Mouse (Mus musculus): ENCODE results near the gene A030005K14Rik. TPM values are rescaled to one million over a fixed set of nuclear protein-coding genes. Genes with fewer than 3 reads are reported as not detected.

A030005K14Rik gene
- polyA plus RNA-seq, 1 experiment from 2014 or later: not detected

GRCm38 (mm10) chr1:83042380-83042779, 16.8 kb downstream of the A030005K14Rik start, which contains the start of gene Krtap28-10:
Gene Krtap28-10 (minus strand): TSS chr1:83042480.
- no peak within 1 kb of the TSS for H3K9ac ChIP-seq (replicated peaks; ENCODE audit: low read depth)
- no peak within 1 kb of the TSS for H3K4me2 ChIP-seq (replicated peaks; ENCODE audit: low read depth, low read length)
- WGBS: 88% methylated on average over 2 of the region's 2 CpGs
- no peaks in the 10 kb centered on the region for H3K9me3 ChIP-seq (ENCODE audit: low read length)
- no peak within 1 kb of the TSS for H3K4me3 ChIP-seq (ENCODE audit: low read depth, low read length)
- H3K27ac ChIP-seq (ENCODE audit: low read length): no peak within 1 kb of the TSS
- H3K36me3 ChIP-seq (ENCODE audit: insufficient read depth, low read length): no peaks in the 10 kb centered on the region
- ATAC-seq (no peak), DNase-seq (ENCODE audit: low spot score) (no peak)
- TF ChIP-seq EP300 (IDR thresholded peaks at IDR 0.05): no peak
- TF ChIP-seq CTCF (IDR thresholded peaks at IDR 0.05): no peak
- H3K4me1 ChIP-seq (ENCODE audit: insufficient read depth, low read depth, low read length): no peaks in the 10 kb centered on the region
- no peaks in the 10 kb centered on the region for H3K27me3 ChIP-seq (replicated peaks; ENCODE audit: insufficient read depth, low read length)

- Histone ChIP-seq H3K9ac (replicated peaks; ENCODE audit: low read depth) (no peak overlapping the region), H3K27me3 (replicated peaks; ENCODE audit: insufficient read depth, low read length) (no peaks in the 10 kb centered on the region), H3K4me1 (ENCODE audit: insufficient read depth, low read depth, low read length) (no peaks in the 10 kb centered on the region), H3K9me3 (ENCODE audit: low read length) (no peaks in the 10 kb centered on the region), H3K4me2 (replicated peaks; ENCODE audit: low read depth, low read length) (no peak overlapping the region), H3K27ac (ENCODE audit: low read length) (no peak overlapping the region), H3K4me3 (ENCODE audit: low read depth, low read length) (no peak overlapping the region), H3K36me3 (ENCODE audit: insufficient read depth, low read length) (no peaks in the 10 kb centered on the region)
- 52% methylated on average over 4 of the region's 4 CpGs for WGBS
- DNase-seq (ENCODE audit: low spot score): peak; percentile 47
- TF ChIP-seq EP300 (IDR thresholded peaks at IDR 0.05) (peak; percentile 22; the same call in 1 of the 2 replicates), CTCF (IDR thresholded peaks at IDR 0.05) (no peak)
- ATAC-seq: peak; percentile 68
Observed at GRCm38 (mm10) chr1:83039080-83039479, 20.1 kb downstream of the A030005K14Rik start.

- ATAC-seq: peak; percentile 89
- Histone ChIP-seq H3K4me1 (ENCODE audit: insufficient read depth, low read depth, low read length) (no peaks in the 10 kb centered on the region), H3K4me2 (replicated peaks; ENCODE audit: low read depth, low read length) (peak within 1 kb of the TSS; percentile 75), H3K9ac (replicated peaks; ENCODE audit: low read depth) (peak within 1 kb of the TSS; percentile 34), H3K9me3 (ENCODE audit: low read length) (no peaks in the 10 kb centered on the region), H3K4me3 (ENCODE audit: low read depth, low read length) (peak within 1 kb of the TSS; percentile 60), H3K27me3 (replicated peaks; ENCODE audit: insufficient read depth, low read length) (no peaks in the 10 kb centered on the region), H3K36me3 (ENCODE audit: insufficient read depth, low read length) (no peaks in the 10 kb centered on the region), H3K27ac (ENCODE audit: low read length) (peak within 1 kb of the TSS; percentile 66)
- TF ChIP-seq EP300 (IDR thresholded peaks at IDR 0.05) (no peak), CTCF (IDR thresholded peaks at IDR 0.05) (no peak)
- peak; percentile 64 for DNase-seq (ENCODE audit: low spot score)
- under 1% methylated on average over 25 of the region's 25 CpGs for WGBS
Observed at GRCm38 (mm10) chr1:83038109-83038672, 21.0 kb downstream of the A030005K14Rik start, which contains the start of gene Slc19a3. Gene Slc19a3 (minus strand): TSS chr1:83038448.

GRCm38 (mm10) chr1:83036892-83037667, 22.1 kb downstream of the A030005K14Rik start:
- no peak overlapping the region for H3K4me3 ChIP-seq (ENCODE audit: low read depth, low read length)
- H3K9me3 ChIP-seq (ENCODE audit: low read length): no peaks in the 10 kb centered on the region
- DNase-seq (ENCODE audit: low spot score) (no peak), ATAC-seq (no peak)
- no peak overlapping the region for H3K9ac ChIP-seq (replicated peaks; ENCODE audit: low read depth)
- H3K27me3 ChIP-seq (replicated peaks; ENCODE audit: insufficient read depth, low read length): no peaks in the 10 kb centered on the region
- TF ChIP-seq EP300 (IDR thresholded peaks at IDR 0.05) (no peak), CTCF (IDR thresholded peaks at IDR 0.05) (no peak)
- no peaks in the 10 kb centered on the region for H3K4me1 ChIP-seq (ENCODE audit: insufficient read depth, low read depth, low read length)
- no peaks in the 10 kb centered on the region for H3K36me3 ChIP-seq (ENCODE audit: insufficient read depth, low read length)
- WGBS: 73% methylated on average over 11 of the region's 11 CpGs
- H3K27ac ChIP-seq (ENCODE audit: low read length): no peak overlapping the region
- H3K4me2 ChIP-seq (replicated peaks; ENCODE audit: low read depth, low read length): 0 out of 2 replicates have a peak overlapping the region, but pooled peaks have one; percentile 75

GRCm38 (mm10) chr1:83034509-83034908, 24.7 kb downstream of the A030005K14Rik start:
- no peaks in the 10 kb centered on the region for H3K9me3 ChIP-seq (ENCODE audit: low read length)
- no peaks in the 10 kb centered on the region for H3K4me1 ChIP-seq (ENCODE audit: insufficient read depth, low read depth, low read length)
- H3K4me3 ChIP-seq (ENCODE audit: low read depth, low read length): no peak overlapping the region
- no peak overlapping the region for H3K27ac ChIP-seq (ENCODE audit: low read length)
- WGBS: 65% methylated on average over 5 of the region's 5 CpGs
- no peak for TF ChIP-seq EP300 (IDR thresholded peaks at IDR 0.05)
- no peak for TF ChIP-seq CTCF (IDR thresholded peaks at IDR 0.05)
- ATAC-seq (no peak), DNase-seq (ENCODE audit: low spot score) (no peak)
- no peaks in the 10 kb centered on the region for H3K27me3 ChIP-seq (replicated peaks; ENCODE audit: insufficient read depth, low read length)
- no peak overlapping the region for H3K9ac ChIP-seq (replicated peaks; ENCODE audit: low read depth)
- H3K36me3 ChIP-seq (ENCODE audit: insufficient read depth, low read length): no peaks in the 10 kb centered on the region
- H3K4me2 ChIP-seq (replicated peaks; ENCODE audit: low read depth, low read length): no peak overlapping the region

GRCm38 (mm10) chr1:83032508-83032907, 26.7 kb downstream of the A030005K14Rik start:
- WGBS: 53% methylated on average over 6 of the region's 6 CpGs

More at GRCm38 (mm10) chr1:83032508-83032907, 26.7 kb downstream of the A030005K14Rik start:
- no peak overlapping the region for H3K4me3 ChIP-seq (ENCODE audit: low read depth, low read length)
- DNase-seq (ENCODE audit: low spot score) (peak; percentile 55), ATAC-seq (peak; percentile 75)
- no peak for TF ChIP-seq EP300 (IDR thresholded peaks at IDR 0.05)
- no peak for TF ChIP-seq CTCF (IDR thresholded peaks at IDR 0.05)
- H3K4me2 ChIP-seq (replicated peaks; ENCODE audit: low read depth, low read length): no peak overlapping the region
- no peaks in the 10 kb centered on the region for H3K9me3 ChIP-seq (ENCODE audit: low read length)
- no peaks in the 10 kb centered on the region for H3K36me3 ChIP-seq (ENCODE audit: insufficient read depth, low read length)
- no peaks in the 10 kb centered on the region for H3K27me3 ChIP-seq (replicated peaks; ENCODE audit: insufficient read depth, low read length)
- no peaks in the 10 kb centered on the region for H3K4me1 ChIP-seq (ENCODE audit: insufficient read depth, low read depth, low read length)
- no peak overlapping the region for H3K9ac ChIP-seq (replicated peaks; ENCODE audit: low read depth)
- H3K27ac ChIP-seq (ENCODE audit: low read length): no peak overlapping the region

Measured in lung, postnatal 0 days (tissue).